Mouse (Mus musculus) embryonic fibroblast, embryonic 13.5 days (primary cell): ENCODE data around the gene Sgpp1.
"Not testable (repeated sequence)": the region's sequence is repeated elsewhere in the genome, so short reads cannot be mapped to it uniquely, and the experiment has no call there.

ENCODE experiments used
- CTCF ChIP-seq: IDR thresholded peaks from 2 replicates; pipeline ENCODE4 v1.5.1; 2011; ENCODE audit warnings: mild to moderate bottlenecking, control low read depth, low read length, moderate library complexity, borderline replicate concordance; ENCODE audit not compliant: insufficient read depth
- POLR2A ChIP-seq: IDR thresholded peaks from 2 replicates; pipeline ENCODE4 v1.6.1; 2011; ENCODE audit warnings: low read depth, mild to moderate bottlenecking, control low read depth, low read length, moderate library complexity

DNA sequence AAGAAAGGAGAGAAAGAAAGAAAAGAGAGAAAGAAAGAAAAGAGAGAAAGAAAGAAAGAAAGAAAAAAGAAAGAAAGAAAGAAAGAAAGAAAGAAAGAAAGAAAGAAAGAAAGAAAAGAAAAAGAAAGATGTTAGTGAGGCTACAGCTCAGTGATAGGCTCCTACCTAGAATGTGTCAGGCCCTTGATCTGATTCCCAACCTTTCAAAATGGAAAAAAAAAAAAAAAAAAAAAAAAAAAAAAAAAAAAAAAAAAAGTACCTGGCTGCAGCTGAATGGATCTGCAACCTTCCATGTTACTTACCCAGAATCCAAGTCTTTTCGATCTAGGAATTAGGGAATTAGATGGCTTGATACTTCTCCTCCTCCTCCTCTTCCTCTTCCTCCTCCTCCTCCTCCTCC is 39.7 kb downstream of the Sgpp1 start:
- not testable (repeated sequence) for TF ChIP-seq CTCF, POLR2A
